Mouse (Mus musculus) urinary bladder, adult 2 months (tissue): Measurements from ENCODE around the gene Mrgprd. TPM values are rescaled to one million over a fixed set of nuclear protein-coding genes. Genes with fewer than 3 reads are reported as not detected.

Source experiments
- DNase-seq: peaks from one replicate; pipeline ENCODE4 v3.0.0; 2022; ENCODE audit warnings: low spot score
- polyA plus RNA-seq: library from polyadenylated mRNA; depleted of rRNA; stranded (reverse); fragments of >200 nt; gene quantifications from 2 replicates; pipeline ENCODE4 v1.2.3, GENCODE M21; 2012

Mrgprd gene
- polyA plus RNA-seq, 1 experiment = not detected

DNA sequence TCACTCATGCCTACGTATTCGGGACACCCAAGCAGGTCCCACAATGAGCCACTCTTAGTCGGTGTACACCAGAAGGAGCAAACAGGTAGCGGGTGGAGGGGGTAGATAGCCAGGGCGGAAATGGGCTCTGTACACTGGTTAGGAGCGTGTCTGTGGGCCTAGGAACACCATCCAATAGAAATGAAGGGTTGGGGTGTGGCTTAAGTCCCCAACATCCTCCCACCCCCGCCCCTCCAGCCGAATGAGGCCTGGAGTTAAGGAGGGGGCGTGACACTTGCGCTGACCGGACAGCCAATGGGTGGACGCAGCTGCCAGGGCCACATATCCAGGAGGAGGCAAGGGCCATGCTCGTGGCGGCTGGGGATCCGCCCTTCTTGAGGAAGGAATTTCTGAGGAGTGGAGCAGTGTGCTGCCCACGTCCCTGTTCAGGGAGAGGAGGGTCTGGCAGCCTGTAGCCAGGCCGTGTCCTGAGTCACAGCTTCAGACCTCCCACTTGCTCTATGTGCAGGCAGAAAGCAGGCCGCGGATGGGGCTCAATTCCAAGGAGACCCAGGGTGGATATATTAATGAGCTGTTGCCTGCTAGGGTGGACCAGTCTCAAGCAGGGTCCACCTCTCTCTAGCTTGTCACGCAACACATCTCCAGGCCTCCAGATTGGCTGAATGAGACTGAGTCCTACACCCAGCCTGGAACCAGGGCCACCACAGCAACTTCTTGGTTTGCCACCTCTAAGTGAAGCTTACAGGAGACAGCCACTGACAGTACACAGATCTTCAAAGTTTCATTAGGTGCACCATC, 11.9 kb upstream of the Mrgprd start:
- DNase-seq = no peak

DNA sequence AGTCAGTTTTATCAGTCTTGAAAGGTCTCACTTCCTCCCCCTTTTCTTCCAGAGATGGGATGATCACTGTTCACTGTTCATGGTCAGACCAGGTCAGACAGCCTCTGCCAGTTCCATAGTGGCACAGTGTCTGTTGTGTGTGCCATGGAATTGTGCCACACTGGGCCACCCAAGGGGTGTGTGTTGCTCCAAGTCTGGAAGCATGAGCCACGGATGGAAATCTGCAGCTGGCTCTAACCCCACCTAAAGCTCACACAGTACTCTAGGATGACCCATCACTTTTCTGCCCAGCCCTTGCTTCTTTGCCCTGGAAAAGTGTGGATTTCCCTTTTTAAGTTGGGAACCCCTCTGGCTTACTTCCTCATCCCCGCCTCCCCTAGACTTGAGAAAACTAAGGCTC, 10.5 kb upstream of the Mrgprd start:
- no peak for DNase-seq

DNA sequence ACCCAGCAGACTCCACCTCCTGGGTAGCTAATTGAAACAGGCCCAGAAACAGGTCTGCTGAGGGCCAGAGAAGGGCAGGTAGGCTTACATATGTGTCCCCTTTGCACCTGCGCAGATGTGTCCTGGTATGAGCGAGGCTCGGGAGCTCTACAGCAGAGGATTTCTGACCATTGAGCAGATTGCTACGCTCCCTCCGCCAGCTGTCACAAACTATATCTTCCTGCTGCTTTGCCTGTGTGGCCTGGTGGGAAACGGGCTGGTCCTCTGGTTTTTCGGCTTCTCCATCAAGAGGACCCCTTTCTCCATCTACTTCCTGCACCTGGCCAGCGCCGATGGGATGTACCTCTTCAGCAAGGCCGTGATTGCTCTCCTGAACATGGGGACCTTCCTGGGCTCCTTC, 7.0 kb upstream of the Mrgprd start:
- DNase-seq = no peak

DNA sequence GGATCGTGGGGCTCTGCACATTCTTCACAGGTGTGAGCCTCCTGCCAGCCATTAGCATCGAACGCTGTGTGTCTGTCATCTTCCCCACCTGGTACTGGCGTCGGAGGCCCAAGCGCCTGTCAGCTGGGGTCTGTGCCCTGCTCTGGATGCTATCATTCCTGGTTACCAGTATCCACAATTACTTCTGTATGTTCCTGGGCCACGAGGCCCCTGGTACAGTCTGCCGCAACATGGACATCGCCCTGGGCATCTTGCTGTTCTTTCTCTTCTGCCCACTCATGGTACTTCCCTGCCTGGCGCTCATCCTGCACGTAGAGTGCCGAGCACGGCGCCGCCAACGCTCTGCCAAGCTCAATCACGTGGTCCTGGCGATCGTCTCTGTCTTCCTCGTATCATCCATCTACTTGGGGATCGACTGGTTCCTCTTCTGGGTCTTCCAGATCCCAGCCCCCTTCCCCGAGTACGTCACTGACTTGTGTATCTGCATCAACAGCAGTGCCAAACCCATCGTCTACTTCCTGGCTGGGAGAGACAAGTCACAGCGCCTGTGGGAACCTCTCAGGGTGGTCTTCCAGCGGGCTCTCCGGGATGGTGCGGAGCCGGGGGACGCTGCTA, 6.5 kb upstream of the Mrgprd start:
- DNase-seq = no peak

DNA sequence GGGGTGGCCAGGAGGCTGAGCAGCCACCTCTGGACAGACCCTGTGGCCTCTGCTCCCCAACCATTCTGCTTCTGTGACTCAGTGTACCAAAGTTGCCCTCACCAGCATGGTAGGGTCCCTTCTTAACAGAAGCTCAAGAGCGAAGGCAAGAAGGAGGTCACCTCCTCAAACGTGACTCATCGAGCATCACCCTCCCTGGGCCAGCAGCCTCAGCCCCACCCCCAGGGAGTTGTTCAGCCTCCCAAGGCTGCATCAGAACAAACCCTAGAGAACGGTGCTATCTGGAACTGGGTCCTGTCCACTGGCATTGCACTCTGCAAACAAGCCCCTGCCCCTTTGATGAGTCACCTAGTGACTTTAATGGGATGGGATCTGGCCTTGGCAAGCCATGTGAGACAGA, 5.8 kb upstream of the Mrgprd start:
- no peak for DNase-seq

DNA sequence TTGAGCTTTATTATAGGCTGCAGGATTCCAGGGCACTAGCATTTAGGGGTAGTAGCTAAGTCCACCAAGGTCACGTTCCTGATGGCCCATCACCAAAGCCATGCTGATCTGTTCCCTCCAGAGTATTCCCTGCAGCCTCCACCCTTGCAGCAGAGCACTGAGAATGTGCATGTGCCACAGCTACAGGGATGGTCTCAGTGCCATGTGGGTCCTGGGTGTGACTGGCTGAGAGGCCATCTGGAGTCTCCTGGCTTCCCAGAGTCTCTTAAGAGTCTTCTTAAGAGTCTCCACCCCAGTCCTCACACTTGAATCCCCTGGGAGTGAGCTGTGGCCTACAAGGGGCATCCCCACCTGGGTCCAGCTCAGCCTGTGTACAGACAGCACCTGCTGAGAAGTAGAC, 4.8 kb upstream of the Mrgprd start:
- DNase-seq = no peak

DNA sequence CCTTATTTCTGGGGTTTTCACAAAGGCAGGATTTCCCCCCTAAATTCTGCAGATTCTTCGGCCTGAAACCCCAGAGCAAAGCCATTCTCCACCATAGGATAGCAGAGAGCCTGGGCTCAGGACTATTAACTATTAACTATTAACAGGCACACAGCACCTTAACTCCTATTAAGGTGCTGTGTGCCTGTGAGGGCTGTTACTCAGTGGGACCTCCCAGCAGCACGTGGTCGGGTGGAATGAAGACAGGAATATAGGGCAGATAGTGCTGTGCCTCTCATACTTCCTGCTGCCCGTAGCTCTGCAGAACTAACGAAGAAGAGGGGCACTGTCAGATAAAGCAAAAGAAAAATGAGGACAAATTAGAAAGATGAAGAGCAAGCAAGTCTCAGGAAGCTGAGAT, 4.1 kb upstream of the Mrgprd start:
- DNase-seq = no peak

DNA sequence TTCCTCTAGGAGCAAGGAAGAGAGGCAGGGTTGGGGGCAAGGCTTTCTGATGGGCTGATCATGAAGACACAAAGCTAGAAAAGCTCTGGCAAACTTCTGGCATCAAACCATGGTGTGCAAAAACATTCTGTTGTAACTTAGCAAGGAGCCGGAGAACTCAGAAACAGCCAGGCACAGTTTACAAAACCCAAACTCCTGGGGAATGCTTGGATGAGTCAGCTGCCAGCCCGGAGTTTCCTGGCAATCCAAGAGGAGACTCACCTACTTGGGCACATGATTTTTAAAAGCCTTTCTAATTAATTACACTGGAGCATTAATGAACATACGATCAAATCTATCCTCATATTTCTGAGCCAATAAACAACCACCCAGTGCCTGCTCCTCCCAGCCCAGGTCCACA, 2.5 kb upstream of the Mrgprd start:
- no peak for DNase-seq

DNA sequence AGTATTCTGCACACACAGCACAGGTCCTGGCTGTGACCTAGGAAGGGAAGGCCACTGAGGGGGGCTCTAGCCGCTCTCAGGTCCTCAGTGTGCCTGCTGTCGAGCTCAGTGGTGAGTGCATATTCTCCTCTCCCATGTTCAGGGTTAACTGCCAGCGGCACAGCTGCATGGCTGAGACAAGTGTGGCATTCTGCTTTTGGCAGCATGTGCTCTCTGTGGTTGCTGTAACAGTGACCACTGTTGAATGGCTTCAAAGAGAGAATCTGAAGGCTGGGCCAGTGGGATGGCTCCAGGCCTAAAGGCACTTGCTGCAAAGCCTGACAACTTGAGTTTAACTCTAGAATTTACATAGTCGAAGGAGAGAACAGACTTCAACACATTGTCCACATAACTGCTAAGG, 2.9 kb downstream of the Mrgprd start:
- no peak for DNase-seq

DNA sequence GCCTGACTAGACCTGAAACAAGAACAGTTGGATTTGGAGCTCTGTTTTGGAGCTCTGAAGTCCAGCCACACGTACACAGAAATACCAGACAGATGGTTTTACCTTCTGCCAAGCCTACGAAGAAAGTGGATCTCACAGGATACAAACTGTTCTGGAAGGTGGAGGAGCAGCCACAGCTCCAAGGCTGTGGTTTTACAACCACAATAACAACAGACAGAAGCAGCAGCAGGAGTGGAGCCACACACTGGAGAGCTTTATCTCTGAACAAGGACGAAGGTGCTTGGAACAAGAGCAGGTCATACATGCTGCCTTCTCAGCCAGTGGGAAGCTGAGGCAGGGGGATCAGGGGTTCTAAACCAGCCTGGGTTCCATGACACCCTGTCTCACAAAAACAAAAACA, 4.8 kb downstream of the Mrgprd start:
- no peak for DNase-seq

DNA sequence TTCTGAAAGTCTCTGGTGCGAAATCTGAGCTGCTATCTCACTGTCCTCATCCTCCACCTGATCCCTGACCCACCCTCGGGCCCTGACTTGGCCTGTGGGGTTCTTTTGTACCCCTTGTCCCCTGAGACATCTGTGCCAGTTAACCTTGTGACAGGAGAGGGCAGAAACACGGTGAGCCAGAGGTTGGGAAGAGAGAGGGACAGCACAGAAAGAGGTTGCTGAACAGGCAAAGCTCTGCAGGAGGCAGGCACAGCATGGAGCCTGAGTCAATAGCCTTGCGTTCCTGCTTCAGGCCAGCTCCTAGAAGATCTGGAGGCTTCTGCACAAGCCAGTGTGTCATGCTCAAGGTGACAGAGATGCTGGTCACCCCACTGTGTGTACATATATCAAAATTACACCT, 9.0 kb downstream of the Mrgprd start:
- no peak for DNase-seq

DNA sequence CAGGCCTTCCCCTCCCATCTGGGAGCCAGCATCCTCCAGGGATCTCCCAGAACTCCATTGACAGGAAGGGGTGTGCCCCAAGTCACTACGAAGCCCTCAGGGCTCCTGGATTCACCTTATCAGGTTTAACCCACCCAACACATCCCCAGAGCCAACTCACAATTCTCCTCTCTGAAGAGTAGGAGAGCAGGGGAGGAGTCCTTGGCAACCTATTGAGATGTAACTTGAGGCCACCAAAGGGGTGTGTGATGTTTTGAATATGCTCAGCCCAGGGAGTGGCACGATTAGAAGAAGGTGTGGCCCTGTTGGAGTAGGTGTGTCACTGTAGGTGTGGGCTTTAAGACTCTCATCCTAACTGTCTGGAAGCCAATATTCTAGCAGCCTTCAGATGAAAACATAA, 11.1 kb downstream of the Mrgprd start:
- no peak for DNase-seq

DNA sequence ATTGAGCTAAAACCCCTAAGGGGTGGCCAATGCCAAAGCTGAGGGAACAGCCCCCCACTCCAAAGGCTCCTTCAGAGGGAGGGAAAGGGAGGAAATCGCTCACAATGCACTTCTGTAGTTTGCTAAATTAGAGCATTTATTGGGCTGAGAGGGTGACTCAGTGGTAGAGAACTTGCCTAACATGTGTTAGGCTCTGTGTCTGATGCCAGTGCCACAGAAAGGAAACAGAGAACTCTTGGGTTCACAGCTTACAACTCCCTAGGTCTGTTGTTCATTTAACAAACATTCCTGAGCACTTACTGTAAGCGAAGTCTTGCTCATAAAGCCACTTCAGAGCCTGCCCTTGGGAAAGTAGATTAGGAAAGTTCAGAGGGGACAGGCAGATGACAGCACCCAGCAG, 15.3 kb downstream of the Mrgprd start:
- no peak for DNase-seq

DNA sequence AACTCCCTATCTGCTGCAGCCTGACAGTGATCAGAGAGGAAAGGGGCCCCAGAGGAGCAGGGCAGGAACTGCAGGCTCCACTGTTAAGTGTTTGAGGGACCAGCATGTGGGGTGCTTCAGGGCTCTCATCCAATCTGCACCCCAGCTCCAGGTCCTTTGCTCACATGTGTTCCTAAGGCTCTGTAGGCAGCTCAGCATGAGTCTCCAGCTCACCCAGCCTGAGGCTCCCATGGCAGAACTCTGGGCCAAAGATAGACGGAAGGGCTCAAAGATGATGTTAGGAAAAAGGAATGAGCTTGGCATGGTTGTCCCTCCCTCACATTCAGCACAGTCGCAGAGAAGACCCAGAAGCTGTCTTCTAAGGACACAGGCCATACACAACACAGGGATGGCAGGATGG, 16.0 kb downstream of the Mrgprd start:
- no peak for DNase-seq

DNA sequence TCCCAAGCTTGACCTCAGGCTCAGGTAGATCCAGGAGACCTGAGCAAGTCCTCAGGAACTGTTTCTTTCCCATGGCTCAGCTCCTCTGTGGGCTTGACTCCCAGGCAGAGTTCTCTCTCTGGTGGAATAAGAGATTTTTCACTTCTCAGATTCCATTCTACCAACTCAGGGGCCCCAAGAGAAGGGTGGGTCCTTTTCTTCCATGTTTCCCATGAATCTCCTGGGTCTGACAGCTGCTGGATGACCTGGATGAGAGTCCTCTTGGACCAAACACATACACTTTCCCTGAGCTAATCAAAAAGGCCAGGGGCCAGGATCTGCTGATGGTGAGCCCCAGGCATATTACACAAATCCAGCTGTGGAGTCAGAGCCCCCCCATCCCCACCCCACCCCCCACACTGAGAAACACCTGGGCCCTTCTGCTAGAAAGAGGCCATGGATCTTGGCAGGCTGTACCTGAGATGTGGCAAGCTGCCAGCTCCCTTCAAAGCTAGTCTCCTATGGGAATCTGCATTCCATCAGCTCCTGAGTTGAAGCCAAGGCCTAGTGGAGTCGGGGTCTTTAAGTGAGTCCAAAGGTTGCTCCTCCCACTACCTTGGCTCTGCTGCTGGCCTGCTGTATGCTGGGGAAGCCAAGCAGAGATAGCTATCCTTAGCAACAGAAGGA, 17.9 kb downstream of the Mrgprd start:
- DNase-seq = no peak

DNA sequence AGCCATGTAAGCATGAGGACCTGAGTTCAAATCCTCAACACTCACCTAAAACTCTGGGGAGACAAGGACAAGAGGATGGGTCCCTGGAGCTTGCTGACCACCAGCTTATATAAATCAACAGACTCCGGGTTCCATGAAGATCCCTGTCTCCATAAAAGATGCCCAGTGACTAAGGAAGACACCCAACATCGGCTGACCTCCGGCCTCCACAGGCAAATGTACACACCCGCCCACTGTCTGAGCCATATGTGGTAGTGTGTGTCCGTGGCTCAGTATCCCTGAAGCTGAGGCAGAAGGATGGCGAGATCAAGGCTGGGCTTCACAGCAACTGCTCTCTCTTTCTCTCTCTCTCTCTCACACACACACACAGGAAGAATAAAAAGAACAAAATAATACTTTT, 19.3 kb downstream of the Mrgprd start:
- DNase-seq = no peak

DNA sequence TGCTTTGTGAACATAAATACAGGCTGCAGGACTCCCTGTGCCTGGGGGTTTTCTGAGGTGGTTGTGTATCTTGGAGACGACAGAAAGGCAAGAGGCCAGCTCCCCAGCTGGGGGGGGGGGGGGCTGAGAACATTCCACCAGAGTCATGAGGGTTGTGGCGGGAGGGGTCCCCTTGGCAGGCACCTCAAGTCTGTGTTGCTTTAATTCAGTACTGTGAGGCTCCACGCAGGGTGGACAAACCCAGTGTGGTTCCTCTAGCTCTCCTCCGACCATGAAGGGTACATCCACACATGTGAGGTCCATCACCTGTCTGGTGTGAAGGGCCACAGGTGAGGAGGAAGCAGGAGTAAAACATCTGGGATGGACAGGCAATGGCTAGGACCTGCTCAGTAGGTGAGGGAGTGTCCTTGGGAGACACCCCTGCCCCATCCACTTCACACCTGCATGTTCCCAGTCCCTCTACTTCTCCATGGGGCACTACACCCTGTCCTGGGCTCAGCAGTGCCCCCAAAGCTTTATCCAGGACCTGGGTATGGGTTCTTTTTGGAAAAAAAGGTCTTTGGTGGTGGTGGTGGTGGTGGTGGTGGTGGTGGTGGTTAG, 19.9 kb downstream of the Mrgprd start:
- no peak for DNase-seq

DNA sequence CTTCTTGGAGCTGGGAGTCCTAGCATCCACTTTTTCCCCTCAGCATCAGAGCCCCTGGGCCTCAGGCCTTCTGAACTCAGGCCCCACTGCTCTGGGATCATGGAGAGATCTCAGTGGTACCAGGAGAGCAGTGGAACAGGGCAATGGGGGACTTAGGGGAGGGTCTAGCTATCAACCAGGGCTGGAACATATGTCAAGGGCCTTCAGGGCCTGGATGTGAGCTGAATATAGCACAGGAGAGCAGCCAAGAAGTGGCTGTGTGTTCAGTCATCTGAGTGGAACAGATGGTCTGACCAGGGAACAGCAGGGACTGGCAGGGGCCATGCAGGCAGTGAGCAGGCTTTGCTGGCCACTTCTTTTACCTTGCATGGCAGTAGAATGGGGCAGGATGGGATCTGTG, 20.6 kb downstream of the Mrgprd start:
- no peak for DNase-seq

DNA sequence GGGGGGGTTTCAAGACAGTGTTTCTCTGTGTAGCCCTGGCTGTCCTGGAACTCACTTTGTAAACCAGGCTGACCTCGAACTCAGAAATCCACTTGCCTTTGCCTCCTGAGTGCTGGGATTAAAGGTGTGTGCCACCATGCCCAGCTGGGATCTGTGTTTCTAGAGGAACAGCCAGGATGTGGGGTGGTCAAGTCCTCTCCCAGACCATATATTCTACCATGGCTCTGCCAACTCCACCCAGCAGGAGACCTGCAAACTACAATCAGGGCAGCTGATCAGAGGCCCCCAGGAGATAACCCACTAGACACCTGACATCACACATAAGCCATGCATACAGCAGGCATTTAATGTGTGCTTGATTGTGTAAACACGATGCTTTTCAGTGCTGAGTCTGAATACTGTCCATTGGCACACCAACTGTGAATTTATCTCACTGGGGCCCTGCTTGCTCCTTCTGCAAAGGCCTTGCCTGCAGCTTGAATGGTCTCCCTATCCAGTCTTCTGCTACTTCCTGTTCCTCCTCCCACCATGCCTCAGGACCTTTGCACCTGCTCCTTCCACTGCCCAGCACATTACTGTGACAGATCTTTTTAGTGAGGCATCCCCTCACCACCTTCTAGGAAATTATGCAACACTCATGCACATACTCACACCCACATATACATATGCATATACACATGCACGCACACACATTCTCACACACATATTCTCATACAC, 21.1 kb downstream of the Mrgprd start:
- no peak for DNase-seq

DNA sequence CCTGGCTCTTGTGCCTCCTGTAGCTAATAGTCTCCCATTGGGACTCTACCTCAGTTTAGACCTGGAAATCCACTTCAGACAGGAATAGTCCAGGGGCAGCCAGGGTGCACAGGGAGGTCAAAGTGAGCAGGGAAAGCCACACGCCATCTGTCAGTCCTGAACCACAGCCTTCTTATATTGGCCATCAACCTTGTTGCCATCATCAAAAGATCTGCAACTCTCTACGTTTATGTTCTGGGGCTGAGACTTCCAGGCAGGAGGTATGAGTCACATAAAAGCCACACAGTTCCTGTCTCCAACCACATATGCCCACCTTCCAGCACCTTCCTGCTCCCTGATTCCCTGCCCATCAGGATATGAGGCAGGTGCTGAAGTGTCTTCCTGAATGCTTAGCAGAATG, 23.3 kb downstream of the Mrgprd start:
- DNase-seq = no peak

DNA sequence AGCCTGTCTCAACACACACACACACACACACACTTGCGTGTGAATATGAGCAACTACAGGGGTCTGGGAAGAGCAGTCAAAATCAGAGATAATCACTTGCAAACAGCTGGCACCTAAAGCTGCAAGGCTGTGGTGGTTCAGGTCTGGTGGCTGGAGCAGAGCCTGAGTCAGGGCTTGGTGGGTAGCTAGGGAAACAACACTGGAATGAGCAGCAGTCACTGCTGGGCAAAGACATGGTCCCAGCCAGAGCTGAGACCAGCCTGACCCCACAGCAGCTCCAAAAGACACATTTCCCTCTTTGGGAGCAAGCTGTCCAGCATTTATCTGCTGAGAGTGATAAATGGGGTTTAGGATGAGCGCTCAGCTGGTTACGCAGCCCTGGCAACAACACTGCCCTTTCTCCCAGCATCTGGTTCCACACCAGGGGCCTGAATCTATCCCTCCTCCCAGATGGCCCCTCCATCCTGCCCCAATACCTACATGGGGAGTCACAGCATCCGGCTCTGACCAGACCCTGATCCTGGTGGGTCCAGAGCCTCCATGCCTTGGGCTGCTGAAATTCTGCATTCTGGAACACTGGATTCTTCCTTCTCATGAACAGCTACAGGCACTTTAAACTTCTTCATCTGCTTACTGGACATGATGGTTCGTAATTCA, 25.7 kb downstream of the Mrgprd start:
- no peak for DNase-seq
